Mouse (Mus musculus): ENCODE results near the gene Esp15.
"Not testable (repeated sequence)": the region's sequence is repeated elsewhere in the genome, so short reads cannot be mapped to it uniquely, and the experiment has no call there.

Esp15 gene

GRCm38 (mm10) chr17:39640654-39641053 lies at the start of gene Esp15:
Gene Esp15 (plus strand): TSS chr17:39640954.
- not testable (repeated sequence) for TF ChIP-seq GATA4 (IDR thresholded peaks at IDR 0.05; ENCODE audit: insufficient replicate concordance, low read length)

GRCm38 (mm10) chr17:39591550-39591949 lies 49.2 kb upstream of the Esp15 start:
- no peak for TF ChIP-seq GATA4 (IDR thresholded peaks at IDR 0.05; ENCODE audit: insufficient replicate concordance, low read length)

All from liver, adult (tissue).